Mouse (Mus musculus): Measurements from ENCODE around the gene Timm8a2.
"Not testable (repeated sequence)": the region's sequence is repeated elsewhere in the genome, so short reads cannot be mapped to it uniquely, and the experiment has no call there.

Timm8a2 gene

DNA sequence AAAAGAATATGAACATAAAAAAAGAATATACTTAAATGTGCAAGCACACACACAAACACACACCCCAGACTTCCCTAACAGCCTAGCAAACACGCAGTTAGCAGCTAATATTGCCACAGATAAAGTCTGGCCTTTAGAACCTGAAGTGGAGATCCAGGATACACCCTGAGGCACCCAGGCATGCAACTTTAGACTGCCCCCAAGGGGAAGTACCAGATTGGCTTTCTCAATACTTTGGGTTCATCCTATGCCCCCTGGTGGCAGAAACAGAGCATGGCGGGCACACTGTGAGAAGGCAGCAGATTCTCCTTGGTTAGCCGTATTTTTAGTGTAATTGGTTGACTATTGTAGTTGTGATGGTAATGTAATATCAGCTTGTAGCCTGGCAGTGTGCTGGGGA lies 26.2 kb downstream of the Timm8a2 start:
- peak; percentile 74 to 85 for DNase-seq (ENCODE audit: low spot score in 2 of 2)

DNA sequence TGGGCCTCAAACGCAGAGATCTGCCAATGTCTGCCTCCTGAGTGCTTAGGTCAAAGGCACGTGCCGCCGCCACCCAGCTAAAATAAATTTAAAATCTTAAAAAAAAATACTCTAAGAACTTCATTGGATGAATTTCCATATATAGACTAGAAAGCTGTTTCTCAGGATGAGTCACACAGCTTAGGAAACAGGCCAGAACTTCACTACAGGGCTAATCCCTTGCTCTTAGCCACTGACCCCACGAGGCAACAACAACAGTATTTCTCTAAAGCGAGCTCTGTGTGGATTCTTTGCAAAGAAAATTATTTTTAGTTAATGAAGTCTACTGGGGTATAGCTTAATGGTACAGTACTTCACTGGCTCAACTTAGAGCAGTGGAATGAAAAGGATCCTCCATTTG lies 26.9 kb downstream of the Timm8a2 start:
- DNase-seq (ENCODE audit: low spot score in 2 of 2) = no peak

DNA sequence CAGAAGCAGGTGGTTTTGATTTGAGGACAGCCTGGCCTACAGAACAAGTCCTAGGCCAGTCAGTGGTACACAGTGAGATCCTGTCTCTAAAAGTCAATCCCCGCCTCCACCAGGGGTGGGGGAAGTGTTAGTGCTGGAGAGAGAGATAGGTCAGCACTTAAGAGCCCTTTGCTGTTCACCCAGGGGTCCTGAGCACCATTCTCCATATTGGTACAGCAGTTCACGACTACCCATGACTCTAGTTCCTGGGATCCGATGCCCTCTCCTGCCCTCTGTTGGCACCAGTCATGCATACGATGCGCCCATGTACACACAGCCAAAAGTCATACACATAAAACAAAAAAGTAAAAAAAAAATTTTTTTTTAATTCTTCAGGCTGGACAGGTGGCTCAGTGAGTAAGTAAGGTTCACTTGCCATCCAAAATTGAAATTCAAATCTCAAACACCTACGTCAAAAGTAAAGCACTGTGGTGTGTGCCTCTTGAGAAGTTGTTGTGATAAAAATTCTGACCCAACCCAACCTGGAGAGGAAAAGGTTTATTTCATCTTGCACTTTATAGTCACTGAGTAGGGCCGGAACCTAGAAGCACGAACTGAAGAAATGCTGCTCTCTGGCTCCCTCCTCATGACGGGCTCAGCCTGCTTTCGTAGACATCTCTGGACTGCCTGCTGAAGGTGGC lies 28.1 kb downstream of the Timm8a2 start:
- no peak for DNase-seq (ENCODE audit: low spot score in 2 of 2)

DNA sequence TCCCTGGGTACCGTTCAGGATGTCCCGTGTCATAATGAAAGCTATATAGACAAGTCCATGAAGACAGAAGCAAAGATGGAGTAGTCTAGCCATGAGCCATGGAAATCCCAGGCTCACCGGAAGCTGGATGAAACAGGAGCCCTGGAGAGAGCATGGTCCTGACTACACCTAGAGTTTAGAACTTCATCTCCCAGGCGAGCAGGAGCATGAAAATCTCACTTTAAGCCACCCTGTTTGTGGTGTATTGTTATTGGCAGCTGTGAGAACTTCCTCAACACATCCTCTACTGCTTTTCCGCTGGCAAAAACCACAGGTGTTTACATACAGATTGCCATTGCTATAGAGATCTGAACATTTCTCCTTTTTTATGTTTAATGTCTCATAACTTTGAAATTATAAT lies 29.1 kb downstream of the Timm8a2 start:
- DNase-seq (ENCODE audit: low spot score in 2 of 2) = no peak

DNA sequence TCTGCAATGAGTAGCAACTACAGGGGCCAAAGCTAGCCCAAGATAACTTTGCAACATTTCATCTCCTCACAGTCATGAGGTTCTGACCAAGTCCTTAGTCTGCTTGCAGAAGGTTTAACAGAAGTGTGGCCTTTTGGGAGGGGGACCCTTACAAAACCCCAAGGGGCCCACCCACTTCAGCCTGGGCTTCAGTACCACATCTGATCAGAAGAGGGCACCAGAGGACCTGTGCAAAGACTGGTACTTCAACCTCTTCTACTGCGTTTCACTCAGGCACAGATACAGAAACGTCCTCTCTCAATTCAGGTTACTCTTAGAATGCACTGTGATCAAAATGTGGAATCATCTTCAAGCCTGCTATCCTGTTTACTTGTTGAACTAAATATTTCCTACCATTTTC lies 30.0 kb downstream of the Timm8a2 start:
- DNase-seq (ENCODE audit: low spot score in 2 of 2) = peak; percentile 66 to 73

DNA sequence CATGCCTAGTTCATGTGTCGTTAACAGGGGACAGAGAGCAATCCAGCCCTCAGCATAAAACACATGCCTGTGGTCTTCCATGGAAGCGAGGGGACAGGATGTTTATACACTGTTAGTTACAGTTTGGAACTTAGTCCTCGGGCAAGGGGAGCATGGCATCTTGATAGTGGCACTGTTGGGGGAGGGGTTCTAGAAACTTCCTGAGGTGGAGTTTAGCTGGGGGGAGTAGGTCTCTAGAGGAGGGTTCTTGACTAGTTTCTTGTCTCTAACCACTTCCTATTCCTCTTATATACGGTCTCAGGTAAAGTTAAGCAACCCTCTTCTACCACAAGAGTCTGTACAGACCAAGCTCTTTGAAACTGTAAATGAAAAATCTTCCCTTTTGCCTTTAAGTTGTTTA lies 31.8 kb downstream of the Timm8a2 start:
- no peak for DNase-seq (ENCODE audit: low spot score in 2 of 2)

DNA sequence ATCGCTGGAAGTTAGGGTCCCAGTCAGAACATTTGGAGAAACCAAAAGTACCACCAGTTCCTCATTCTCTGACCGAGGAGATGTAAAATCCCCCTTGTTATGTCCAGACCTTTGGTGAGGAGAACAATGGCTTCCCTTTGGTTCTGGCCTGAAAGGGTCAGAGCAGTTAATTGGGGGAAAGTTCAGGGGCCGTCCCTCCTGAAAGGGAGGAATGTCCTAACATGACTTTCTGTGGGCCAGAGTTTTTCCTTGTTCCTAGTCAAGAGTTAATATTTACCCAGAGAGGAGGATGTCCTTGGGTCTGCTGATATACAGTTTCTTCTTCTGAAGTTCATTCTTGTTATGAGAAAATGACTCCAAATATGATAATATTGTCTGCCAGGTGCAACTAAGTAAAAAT lies 33.6 kb downstream of the Timm8a2 start:
- not testable (repeated sequence) for DNase-seq (ENCODE audit: low spot score in 2 of 2)

DNA sequence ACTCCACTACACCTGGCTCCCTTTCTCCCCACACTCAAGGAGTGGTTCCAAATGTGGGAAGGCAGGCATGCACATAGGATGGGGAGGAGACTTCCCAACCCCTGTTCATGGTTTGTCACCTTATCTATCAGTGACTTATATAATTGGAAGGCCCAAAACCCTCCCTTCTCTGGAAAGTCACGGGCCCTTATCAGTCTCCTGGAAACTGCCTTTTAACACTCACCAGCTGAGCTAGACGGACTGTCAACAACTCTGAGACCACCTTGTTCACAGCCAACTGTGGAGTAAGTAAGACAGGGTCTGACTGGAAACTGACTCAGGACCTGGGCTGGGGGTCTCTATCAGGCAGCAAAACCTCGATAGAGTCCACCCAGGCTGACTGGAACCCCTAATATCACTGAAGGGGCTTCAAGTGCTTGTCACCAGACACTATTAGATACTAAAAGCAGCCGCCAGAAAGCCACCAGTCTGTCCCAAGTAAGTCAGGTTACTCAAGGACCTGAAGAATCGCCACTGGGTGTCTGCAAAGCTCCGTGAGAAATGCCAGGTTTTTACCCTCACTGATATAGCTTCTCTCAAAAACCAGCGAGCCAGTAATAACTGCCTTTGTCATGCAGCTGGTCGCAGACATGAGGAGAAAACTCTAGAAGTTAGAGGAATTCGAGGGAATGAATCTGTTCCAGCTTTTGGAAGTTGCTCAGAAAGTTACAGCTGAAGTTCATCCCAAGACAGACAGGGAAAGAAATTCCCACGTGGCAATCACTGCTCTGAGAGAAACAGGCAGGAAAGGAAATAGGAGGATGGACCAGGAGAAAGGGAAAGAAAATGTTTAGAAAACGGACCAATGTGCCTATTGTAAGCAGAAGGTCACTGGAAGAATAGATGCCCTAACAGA lies 34.6 kb downstream of the Timm8a2 start:
- no peak for DNase-seq (ENCODE audit: low spot score in 2 of 2)

DNA sequence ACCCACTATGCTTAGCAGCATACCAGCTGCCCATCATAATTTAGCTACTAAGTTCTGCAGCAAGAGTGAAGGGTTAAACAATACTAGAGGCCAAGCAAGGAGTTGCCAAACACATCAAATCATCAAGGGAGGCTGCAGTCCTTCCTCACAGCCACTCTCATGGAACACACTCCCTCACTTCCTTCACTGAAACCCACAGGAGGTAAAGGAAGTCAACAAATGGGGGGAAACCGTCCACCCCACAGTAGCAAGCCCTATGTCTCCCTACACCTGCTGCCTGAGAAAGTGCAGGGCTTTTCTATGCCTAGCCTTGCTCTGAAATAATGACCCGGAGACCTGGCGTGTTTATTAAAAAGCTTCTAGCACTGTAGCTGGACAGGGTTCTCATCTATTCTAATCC lies 35.5 kb downstream of the Timm8a2 start:
- no peak for DNase-seq (ENCODE audit: low spot score in 2 of 2)

DNA sequence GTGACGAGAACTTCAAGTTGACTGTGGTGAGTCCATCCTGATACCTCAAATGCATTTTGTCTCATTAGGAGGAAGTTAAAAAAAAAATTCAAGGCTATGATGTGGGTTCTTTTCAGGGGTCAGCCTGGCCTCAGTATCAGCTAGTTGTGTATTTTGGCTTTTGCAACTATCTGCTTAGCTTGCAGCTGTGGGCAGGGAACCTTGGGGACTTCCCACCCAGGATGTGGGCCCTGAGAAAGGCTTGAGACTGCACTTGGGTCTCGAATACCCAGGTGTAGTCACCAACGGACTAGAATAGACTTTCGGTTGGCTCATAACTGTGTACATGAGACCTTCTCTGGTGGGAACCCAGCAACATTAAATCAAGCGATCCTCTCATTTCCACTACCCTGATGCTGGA lies 38.9 kb downstream of the Timm8a2 start:
- DNase-seq (ENCODE audit: low spot score in 2 of 2) = no peak

DNA sequence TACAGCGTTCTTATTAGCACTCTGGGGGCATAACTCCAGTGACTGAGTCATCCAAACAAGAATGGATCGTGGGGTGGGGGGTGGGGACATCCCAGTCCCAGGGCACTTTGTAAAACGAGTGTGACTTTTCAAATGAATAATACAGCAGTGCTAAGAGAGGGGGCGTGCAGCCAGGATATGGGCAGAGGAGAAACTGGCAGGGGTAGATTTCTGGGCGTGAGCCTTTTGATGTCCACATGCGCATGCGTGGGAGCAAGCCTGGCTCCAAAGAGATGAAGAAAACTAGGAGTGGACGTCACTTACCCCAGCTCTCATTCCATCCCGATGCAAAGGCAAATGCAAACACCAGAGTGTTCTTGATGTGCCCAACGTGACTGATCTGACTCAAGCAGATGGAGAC lies 39.9 kb downstream of the Timm8a2 start:
- no peak for DNase-seq (ENCODE audit: low spot score in 2 of 2)

DNA sequence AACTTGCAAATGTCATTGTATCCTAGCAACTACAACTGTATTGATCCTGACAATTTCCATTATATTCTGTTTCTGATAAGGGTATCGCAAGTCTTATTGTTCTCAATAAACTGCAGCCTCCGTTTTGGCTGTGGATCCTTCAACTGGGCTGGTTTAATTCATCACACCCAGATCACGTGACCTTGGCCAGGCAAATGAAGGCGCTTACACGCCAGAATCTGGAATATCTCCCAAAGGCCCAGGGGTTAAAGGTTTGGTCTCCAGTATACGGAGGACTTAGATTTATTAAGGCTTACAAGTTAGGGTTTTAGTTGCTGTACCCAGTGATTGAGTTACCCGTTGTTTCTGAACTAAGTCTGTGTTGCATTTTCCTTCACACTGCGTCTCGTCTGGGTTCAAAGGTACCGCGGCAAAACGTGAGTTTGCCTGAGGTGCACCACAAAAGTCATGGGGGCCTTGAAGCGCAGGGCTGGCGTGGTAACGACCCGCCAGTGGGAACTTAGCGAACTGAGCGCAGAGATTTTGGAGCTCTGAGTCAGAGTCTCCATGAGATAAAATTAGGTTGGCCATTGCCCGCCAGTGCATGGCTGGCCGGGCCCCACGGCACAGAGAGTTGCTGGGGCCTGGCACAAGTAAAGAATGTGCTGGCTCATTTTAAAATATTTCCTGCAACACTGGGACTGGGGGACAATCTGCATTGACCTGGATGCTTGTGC lies 41.2 kb downstream of the Timm8a2 start:
- no peak for DNase-seq (ENCODE audit: low spot score in 2 of 2)

DNA sequence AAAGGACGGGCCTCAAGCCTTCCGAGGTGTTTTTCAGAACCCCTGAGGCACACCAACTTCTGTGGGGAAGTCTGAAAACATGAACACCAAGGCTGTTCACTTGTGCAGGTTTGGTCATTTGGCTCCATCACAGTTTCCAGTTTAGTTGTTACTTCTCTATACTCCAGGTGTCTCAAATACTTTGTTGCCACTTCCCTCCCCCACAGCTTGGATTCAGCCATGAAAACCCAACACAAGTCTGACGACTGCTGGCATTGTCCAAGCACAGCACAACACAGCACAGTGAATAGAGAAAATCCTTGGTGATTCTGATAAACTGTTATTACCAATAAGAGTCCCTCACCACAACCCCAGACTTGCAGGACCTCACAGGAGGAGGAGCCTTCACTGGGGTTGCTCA lies 42.5 kb downstream of the Timm8a2 start:
- no peak for DNase-seq (ENCODE audit: low spot score in 2 of 2)

DNA sequence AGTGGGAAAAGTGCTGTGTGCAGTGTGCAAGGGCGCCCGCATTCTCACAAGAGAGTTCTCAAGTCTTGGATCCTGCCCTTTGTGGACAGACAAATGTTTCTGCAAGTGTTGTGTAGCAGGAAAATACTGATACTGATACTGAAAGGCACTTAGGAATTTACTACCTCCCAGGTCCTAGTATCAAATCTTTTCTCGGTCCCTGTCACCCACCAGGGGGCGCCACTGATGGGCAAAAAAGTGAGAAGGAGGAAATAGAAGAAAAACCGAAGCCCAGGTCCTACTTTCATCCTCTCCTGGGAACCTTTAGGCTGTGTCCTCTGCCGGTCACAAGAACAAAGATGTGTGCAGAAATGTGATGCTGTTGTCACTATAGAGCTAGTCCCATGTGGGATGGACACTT lies 45.0 kb downstream of the Timm8a2 start:
- DNase-seq (ENCODE audit: low spot score in 2 of 2) = peak; percentile 20 to 24

DNA sequence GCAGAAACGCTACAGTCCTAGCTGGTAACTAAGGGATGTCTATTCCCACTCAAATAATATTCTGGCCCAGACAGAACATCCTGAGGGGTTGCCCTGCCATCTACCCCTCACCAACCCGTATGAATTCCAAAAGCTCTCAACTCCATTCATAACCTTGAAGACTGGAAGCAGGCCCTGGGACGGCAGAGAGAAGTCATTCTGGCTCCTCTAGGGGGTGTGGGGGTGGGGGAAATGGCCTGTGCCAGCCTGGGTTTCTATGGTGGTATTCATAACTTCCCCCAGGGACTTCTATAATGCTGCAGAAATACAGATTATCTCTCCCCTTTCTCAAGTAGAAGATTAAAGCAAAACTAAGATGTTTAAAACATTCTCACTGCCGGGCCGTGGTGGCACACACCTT lies 45.4 kb downstream of the Timm8a2 start:
- no peak for DNase-seq (ENCODE audit: low spot score in 2 of 2)

DNA sequence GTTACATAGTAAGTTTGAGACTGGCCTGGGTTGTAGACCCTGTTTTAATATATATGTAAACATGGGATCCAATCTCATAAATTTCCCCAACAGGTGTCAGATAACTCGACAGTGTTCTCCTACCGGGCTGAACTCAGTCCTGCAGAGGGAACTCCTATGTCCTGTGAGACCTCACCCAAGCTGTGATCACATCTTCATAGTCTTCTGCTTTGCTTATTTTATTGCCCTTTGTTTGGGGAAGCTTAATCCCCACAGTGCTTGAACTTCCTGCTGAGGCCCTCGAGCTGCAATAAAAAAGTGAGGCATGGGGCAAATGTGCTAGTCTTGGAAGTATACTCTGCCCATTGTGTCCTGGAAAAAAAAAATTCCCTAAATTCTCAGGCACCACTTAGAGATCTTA lies 46.8 kb downstream of the Timm8a2 start:
- no peak for DNase-seq (ENCODE audit: low spot score in 2 of 2)

DNA sequence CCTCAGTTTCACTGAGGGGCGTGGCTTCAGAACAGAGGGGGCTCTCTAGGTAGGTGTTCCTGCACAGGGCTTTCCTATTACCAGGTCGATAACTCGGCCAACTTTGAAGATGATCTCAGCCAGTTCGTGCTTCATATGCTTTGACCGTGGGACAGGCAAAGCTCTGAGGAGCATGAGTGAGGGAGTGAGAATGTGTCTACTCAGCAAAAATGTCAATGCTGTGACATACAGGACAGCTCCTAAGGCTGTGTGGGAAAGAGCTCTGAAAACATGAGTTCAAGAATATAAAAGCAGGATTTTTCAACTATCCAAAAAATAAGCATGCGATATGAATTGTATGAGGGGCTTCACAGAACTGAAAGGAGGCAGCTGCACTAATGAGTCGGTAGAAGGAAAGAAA lies 49.0 kb downstream of the Timm8a2 start:
- no peak for DNase-seq (ENCODE audit: low spot score in 2 of 2)

DNA sequence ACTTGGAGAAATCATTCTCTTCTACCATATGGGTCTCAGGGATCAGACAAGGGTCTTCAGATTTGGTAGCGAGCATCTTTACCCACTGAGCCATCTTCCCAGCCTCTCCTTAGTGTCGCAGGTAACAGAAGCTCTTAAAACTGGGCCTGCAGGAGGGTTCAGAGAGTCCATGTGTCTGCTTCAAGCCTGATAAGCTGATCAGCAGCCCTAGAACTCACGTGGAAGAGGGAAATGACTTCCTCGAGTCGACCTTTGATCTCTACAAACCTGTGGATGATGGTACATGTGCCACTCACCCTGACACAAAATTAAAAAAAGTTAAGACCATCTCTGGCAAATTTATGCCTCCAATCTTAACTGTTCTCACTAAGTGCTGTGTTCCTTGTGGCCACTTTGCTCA lies 53.5 kb downstream of the Timm8a2 start:
- DNase-seq (ENCODE audit: low spot score in 2 of 2) = no peak
